Mouse (Mus musculus) mesoderm, embryonic 11.5 days (tissue): ENCODE measurements around the gene Mpzl1.
A peak's percentile ranks its signal among the peaks of the same experiment; 100 is the strongest.

Source experiments
- DNase-seq: peaks from one replicate; pipeline ENCODE4 v3.0.0-alpha.2; 2012; ENCODE audit warnings: low read depth, low spot score

Mpzl1 gene

DNA sequence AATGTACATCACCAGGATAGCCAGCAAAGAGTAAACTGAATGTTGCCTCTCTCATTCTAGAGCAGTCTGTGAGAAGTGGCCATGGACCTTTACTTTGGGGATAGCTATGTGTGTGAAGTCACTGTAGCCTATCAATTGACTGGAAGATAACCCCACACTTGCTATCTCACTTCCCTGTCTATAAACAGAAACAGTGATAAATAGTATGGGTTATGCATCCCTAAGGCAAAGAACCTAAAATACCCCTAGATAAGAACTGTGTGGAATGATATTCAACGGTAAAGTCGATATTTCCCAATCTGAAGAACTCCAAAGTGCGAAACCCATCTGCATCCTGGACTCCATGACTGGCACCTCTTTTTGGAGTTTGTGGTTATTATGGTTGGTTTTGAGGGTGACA, 53.1 kb downstream of the Mpzl1 start:
- DNase-seq: no peak

- DNase-seq: peak; percentile 26
Measured at GRCm38 (mm10) chr1:165579332-165579731, 55.0 kb downstream of the Mpzl1 start.

GRCm38 (mm10) chr1:165576459-165577112, 57.8 kb downstream of the Mpzl1 start:
- DNase-seq: no peak

GRCm38 (mm10) chr1:165576005-165576404, 58.3 kb downstream of the Mpzl1 start:
- DNase-seq: no peak

GRCm38 (mm10) chr1:165567466-165567865, 66.9 kb downstream of the Mpzl1 start:
- DNase-seq: no peak

DNA sequence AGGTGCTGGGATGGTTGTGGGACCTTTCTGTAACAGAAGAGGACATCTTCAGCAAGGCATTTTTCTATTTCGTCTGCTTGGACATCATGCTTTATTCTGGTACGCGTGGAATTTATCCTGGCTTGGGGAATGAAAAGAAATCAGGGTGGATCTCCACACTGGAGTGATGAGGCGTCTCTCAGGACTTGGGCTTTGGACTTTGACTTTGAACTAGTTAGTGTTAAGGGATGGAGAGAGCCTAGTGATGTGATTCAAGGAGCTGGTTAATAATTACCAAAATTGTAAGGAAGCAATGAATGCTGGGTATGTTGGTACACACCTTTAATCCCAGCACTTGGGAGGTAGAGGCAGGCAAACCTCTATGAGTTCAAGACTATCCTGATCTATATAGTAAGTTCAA, 69.1 kb downstream of the Mpzl1 start:
- DNase-seq: no peak

DNA sequence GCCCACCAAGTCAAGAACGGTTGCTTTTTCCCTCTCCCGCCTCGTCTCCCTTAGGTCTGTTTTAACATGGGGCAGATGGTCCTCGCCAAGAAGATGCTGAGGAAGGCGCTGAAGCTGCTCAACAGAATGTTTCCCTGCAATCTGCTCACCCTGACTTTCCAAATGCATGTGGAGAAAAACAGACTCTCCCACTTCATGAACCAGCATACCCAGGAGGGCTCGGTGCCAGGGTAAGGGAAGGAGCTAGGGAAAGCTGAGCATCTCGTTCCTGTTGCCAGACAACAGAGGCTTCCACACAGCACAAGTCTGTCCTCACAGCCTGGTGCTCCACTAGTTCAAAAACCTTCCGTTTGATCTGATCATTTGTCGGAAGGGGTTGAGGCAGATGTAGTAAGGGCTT, 75.3 kb downstream of the Mpzl1 start:
- no peak for DNase-seq

GRCm38 (mm10) chr1:165556711-165557110, 77.6 kb downstream of the Mpzl1 start:
- DNase-seq: no peak
